Mouse (Mus musculus): ENCODE data around the gene Dgkh.

The Dgkh gene

GRCm38 (mm10) chr14:78658697-78659096 is 73.9 kb downstream of the Dgkh start:
- ChIA-PET POLR2A (interaction anchor here in 3 of 4 experiments (1.0 to 1.6 kb wide), 5 partner anchors 8 to 189 kb away, joined by 3 to 4 read pairs (median 3); partner anchors contain the start of gene Vwa8 (in 1 of the 3)), CTCF (no interaction called here)

- ChIA-PET POLR2A (interaction anchor here in 3 of 4 experiments (0.6 to 1.6 kb wide), 5 partner anchors 11 to 177 kb away, joined by 3 to 4 read pairs (median 3); no protein-coding TSS in a partner anchor), CTCF (interaction anchor here in 3 of 4 experiments (0.6 to 2.3 kb wide), 6 partner anchors 12 to 630 kb away, joined by 3 to 9 read pairs (median 3); no protein-coding TSS in a partner anchor)
Measured at GRCm38 (mm10) chr14:78656832-78657626, 75.5 kb downstream of the Dgkh start.

- POLR2A ChIA-PET, result no interaction called here
Measured at GRCm38 (mm10) chr14:78654939-78655556, 77.5 kb downstream of the Dgkh start.

GRCm38 (mm10) chr14:78654196-78654595 is 78.4 kb downstream of the Dgkh start:
- ChIA-PET POLR2A (interaction anchor here in 1 of 4 experiments (0.9 kb wide), 1 partner anchor 24 kb away, joined by 3 read pairs; no protein-coding TSS in a partner anchor), CTCF (interaction anchor here in 2 of 4 experiments (1.0 to 1.2 kb wide), 2 partner anchors 9 to 26 kb away, joined by 3 to 5 read pairs (median 3); no protein-coding TSS in a partner anchor)

More at GRCm38 (mm10) chr14:78654939-78655556, 77.5 kb downstream of the Dgkh start:
- CTCF ChIA-PET, result no interaction called here

GRCm38 (mm10) chr14:78653333-78653732 is 79.2 kb downstream of the Dgkh start:
- POLR2A ChIA-PET, result interaction anchor here in 1 of 4 experiments (0.9 kb wide), 1 partner anchor 23 kb away, joined by 3 read pairs; no protein-coding TSS in a partner anchor
- CTCF ChIA-PET, result interaction anchor here (0.6 to 1.2 kb wide), 5 partner anchors 10 to 75 kb away, joined by 3 to 5 read pairs (median 3); no protein-coding TSS in a partner anchor

- CTCF ChIA-PET, result no interaction called here
- POLR2A ChIA-PET, result interaction anchor here in 2 of 4 experiments (0.6 to 3.4 kb wide), 4 partner anchors 13 to 660 kb away, joined by 3 to 10 read pairs (median 4); partner anchors contain the start of gene Rgcc (in 1 of the 2)
Measured at GRCm38 (mm10) chr14:78651696-78652095, 80.9 kb downstream of the Dgkh start.

GRCm38 (mm10) chr14:78650379-78651095 is 82.0 kb downstream of the Dgkh start:
- CTCF ChIA-PET, result interaction anchor here in 3 of 4 experiments (0.6 to 2.7 kb wide), 5 partner anchors 21 to 196 kb away, joined by 4 to 6 read pairs (median 4); no protein-coding TSS in a partner anchor

GRCm38 (mm10) chr14:78649525-78650274 is 82.9 kb downstream of the Dgkh start:
- POLR2A ChIA-PET, result interaction anchor here (0.5 to 3.4 kb wide), 19 partner anchors 9 to 683 kb away, joined by 3 to 10 read pairs (median 4); no protein-coding TSS in a partner anchor

More at GRCm38 (mm10) chr14:78650379-78651095, 82.0 kb downstream of the Dgkh start:
- POLR2A ChIA-PET, result interaction anchor here (0.5 to 3.4 kb wide), 14 partner anchors 8 to 682 kb away, joined by 3 to 10 read pairs (median 4); no protein-coding TSS in a partner anchor

GRCm38 (mm10) chr14:78645622-78646021 is 87.0 kb downstream of the Dgkh start:
- CTCF ChIA-PET, result interaction anchor here in 1 of 4 experiments (0.6 kb wide), 1 partner anchor 572 kb away, joined by 3 read pairs; no protein-coding TSS in a partner anchor
- POLR2A ChIA-PET, result interaction anchor here in 2 of 4 experiments (0.6 to 1.1 kb wide), 2 partner anchors 13 kb away, joined by 4 to 5 read pairs; no protein-coding TSS in a partner anchor

More at GRCm38 (mm10) chr14:78649525-78650274, 82.9 kb downstream of the Dgkh start:
- CTCF ChIA-PET, result interaction anchor here in 3 of 4 experiments (0.6 to 2.7 kb wide), 4 partner anchors 21 to 172 kb away, joined by 4 to 6 read pairs (median 5); no protein-coding TSS in a partner anchor

GRCm38 (mm10) chr14:78641314-78641713 is 91.3 kb downstream of the Dgkh start:
- POLR2A ChIA-PET, result interaction anchor here in 1 of 4 experiments (0.9 kb wide), 1 partner anchor 8 kb away, joined by 3 read pairs; no protein-coding TSS in a partner anchor
- CTCF ChIA-PET, result interaction anchor here in 1 of 4 experiments (2.2 kb wide), 1 partner anchor 14 kb away, joined by 7 read pairs; no protein-coding TSS in a partner anchor

GRCm38 (mm10) chr14:78639691-78640090 is 92.9 kb downstream of the Dgkh start:
- POLR2A ChIA-PET, result interaction anchor here in 2 of 4 experiments (0.7 to 1.7 kb wide), 5 partner anchors 10 to 516 kb away, joined by 3 to 5 read pairs (median 4); no protein-coding TSS in a partner anchor
- CTCF ChIA-PET, result interaction anchor here in 2 of 4 experiments (1.0 kb wide), 2 partner anchors 12 kb away, joined by 3 to 4 read pairs; no protein-coding TSS in a partner anchor

GRCm38 (mm10) chr14:78635612-78636400 is 96.8 kb downstream of the Dgkh start:
- ChIA-PET POLR2A (interaction anchor here in 1 of 4 experiments (1.3 kb wide), 1 partner anchor 14 kb away, joined by 4 read pairs; no protein-coding TSS in a partner anchor), CTCF (interaction anchor here in 1 of 4 experiments (1.8 kb wide), 1 partner anchor 8 kb away, joined by 9 read pairs; no protein-coding TSS in a partner anchor)

GRCm38 (mm10) chr14:78632747-78633146 is 99.8 kb downstream of the Dgkh start:
- ChIA-PET POLR2A (interaction anchor here in 3 of 4 experiments (0.6 to 1.5 kb wide), 5 partner anchors 13 to 77 kb away, joined by 3 to 5 read pairs (median 4); no protein-coding TSS in a partner anchor), CTCF (interaction anchor here in 2 of 4 experiments (0.7 kb wide), 2 partner anchors 10 to 907 kb away, joined by 3 to 9 read pairs; no protein-coding TSS in a partner anchor)

GRCm38 (mm10) chr14:78630923-78631875 is 101.4 kb downstream of the Dgkh start:
- ChIA-PET CTCF (interaction anchor here in 2 of 4 experiments (0.5 to 1.4 kb wide), 2 partner anchors 17 to 374 kb away, joined by 3 read pairs; no protein-coding TSS in a partner anchor), POLR2A (interaction anchor here in 1 of 4 experiments (0.6 kb wide), 1 partner anchor 957 kb away, joined by 5 read pairs; no protein-coding TSS in a partner anchor)
